Mouse (Mus musculus): Measurements from ENCODE around the gene Rtf2. TPM values are rescaled to one million over a fixed set of nuclear protein-coding genes. Genes with fewer than 3 reads are reported as not detected.

Rtf2 gene
- total RNA-seq, 2 experiments from 2014 or later, result 71.8 to 83.1 TPM

Other genes starting within 250 kb of the Rtf2 start
- gene Mc3r, start 192.1 kb upstream of the Rtf2 start, total RNA-seq (2021), result under 1 TPM in 1 of 2 experiments, not detected in 1; 0.14 TPM
- gene Fam210b, start 95.0 kb upstream of the Rtf2 start, total RNA-seq (2021), result 10 to 100 TPM; 10.9 to 12.1 TPM
- gene Aurka, start 70.0 kb upstream of the Rtf2 start, total RNA-seq (2021), result 1 to 10 TPM; 1.1 to 1.3 TPM
- 10 to 100 TPM; 21.3 to 22.5 TPM for gene Cstf1, start 69.9 kb upstream of the Rtf2 start, total RNA-seq (2021)
- under 1 TPM; 0.39 to 0.52 TPM for gene Cass4, start 46.8 kb upstream of the Rtf2 start, total RNA-seq (2021)
- not detected for gene Gcnt7, start 18.0 kb downstream of the Rtf2 start, total RNA-seq (2021)
- gene Fam209, start 32.0 kb downstream of the Rtf2 start, total RNA-seq (2021), result not detected
- gene Tfap2c, start 109.0 kb downstream of the Rtf2 start, total RNA-seq (2021), result under 1 TPM in 1 of 2 experiments, not detected in 1; 0.36 TPM